Mouse (Mus musculus): ENCODE data around the gene Pias4.
"Not testable (repeated sequence)": the region's sequence is repeated elsewhere in the genome, so short reads cannot be mapped to it uniquely, and the experiment has no call there.

The Pias4 gene

GRCm38 (mm10) chr10:81167200-81168086 is at the start of gene Pias4:
Gene Pias4 (minus strand): TSS chr10:81167923.
- peak; percentile 100 for DNase-seq

GRCm38 (mm10) chr10:81217267-81217666 is 49.5 kb upstream of the Pias4 start:
- not testable (repeated sequence) for DNase-seq

GRCm38 (mm10) chr10:81216810-81217209 is 49.1 kb upstream of the Pias4 start:
- DNase-seq, result no peak

GRCm38 (mm10) chr10:81216260-81216659 is 48.5 kb upstream of the Pias4 start:
- DNase-seq, result no peak

- DNase-seq, result no peak
Observed at GRCm38 (mm10) chr10:81210154-81210553, 42.4 kb upstream of the Pias4 start.

- no peak for DNase-seq
Observed at GRCm38 (mm10) chr10:81204137-81204536, 36.4 kb upstream of the Pias4 start.

GRCm38 (mm10) chr10:81202978-81203720 is 35.4 kb upstream of the Pias4 start:
- DNase-seq, result no peak

GRCm38 (mm10) chr10:81201807-81202758 is 34.4 kb upstream of the Pias4 start, which contains the start of gene Nmrk2:
Gene Nmrk2 (minus strand): TSS chr10:81202051.
- DNase-seq, result no peak

GRCm38 (mm10) chr10:81200605-81201287 is 33.0 kb upstream of the Pias4 start:
- no peak for DNase-seq

- DNase-seq, result no peak
Observed at GRCm38 (mm10) chr10:81200141-81200540, 32.4 kb upstream of the Pias4 start.

GRCm38 (mm10) chr10:81198990-81199389 is 31.3 kb upstream of the Pias4 start:
- no peak for DNase-seq

- no peak for DNase-seq
Observed at GRCm38 (mm10) chr10:81198230-81198629, 30.5 kb upstream of the Pias4 start.

- no peak for DNase-seq
Observed at GRCm38 (mm10) chr10:81197305-81197704, 29.6 kb upstream of the Pias4 start.

- no peak for DNase-seq
Observed at GRCm38 (mm10) chr10:81196470-81197065, 28.8 kb upstream of the Pias4 start.

- no peak for DNase-seq
Observed at GRCm38 (mm10) chr10:81195300-81195699, 27.6 kb upstream of the Pias4 start.

- no peak for DNase-seq
Observed at GRCm38 (mm10) chr10:81193991-81194774, 26.5 kb upstream of the Pias4 start.

GRCm38 (mm10) chr10:81192968-81193501 is 25.3 kb upstream of the Pias4 start:
- no peak for DNase-seq

GRCm38 (mm10) chr10:81192270-81192967 is 24.7 kb upstream of the Pias4 start:
- peak; percentile 93 for DNase-seq

GRCm38 (mm10) chr10:81191342-81191982 is 23.7 kb upstream of the Pias4 start:
- no peak for DNase-seq

Data from layer of hippocampus, adult 9-11 months (tissue).